Mouse (Mus musculus): Measurements from ENCODE around the gene Timm23.

DNA sequence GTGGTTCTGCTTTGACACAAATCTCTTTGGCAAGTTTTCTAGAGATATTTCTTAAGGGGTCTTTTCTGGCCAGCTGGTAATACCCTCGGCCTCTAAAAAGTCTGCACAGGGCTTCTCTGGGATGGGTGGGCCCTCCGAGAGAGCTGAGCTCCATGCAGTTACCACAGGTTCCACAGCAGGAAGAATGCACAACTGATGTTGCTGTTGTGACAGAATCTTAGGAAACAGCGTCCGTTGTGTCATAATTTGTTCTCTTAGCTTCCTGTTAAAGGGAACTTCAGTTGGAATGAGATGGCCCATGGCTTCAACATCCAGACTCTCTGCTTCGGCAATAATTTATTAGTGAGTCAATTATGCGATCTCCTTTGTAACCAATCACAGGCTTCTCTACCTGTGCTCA, 46.9 kb downstream of the Timm23 start:
- no peak for TF ChIP-seq GATA1 (IDR thresholded peaks at IDR 0.05; ENCODE audit: borderline replicate concordance, low read length)
- TF ChIP-seq FLI1 (IDR thresholded peaks at IDR 0.05; ENCODE audit: low read length) = no peak
